Mouse (Mus musculus) spleen, postnatal 36 days (tissue): ENCODE results near the gene Hebp1.

Experiments used
- DNase-seq, 2 experiments: peaks; one replicate each; pipeline ENCODE4 v3.0.0; 2022; ENCODE audit warnings: low spot score in 2 of 2, mixed read lengths in 1 of 2

Hebp1 gene

GRCm38 (mm10) chr6:135197446-135197845 lies 376 bp downstream of the Hebp1 start:
- no peak for DNase-seq

DNA sequence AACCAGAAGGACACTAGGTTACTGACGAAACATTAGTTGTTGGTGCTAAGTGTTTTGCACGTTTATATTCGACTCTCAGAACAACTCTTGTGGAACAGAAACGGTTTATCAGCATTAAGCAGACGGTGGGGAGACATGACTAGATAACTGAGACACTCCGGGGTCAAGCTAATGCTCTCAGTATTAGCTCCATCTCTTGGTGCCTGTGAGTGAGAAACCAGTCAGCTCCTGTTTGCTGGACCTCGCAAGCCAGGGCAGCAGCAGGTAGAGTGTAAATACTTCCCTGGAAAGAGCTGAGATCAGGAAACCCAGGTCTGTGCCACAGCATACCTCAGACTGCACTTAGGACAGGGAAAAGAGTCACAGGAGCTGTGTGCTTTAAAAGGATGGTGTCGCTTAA lies 1.1 kb downstream of the Hebp1 start:
- peak; percentile 45 to 73 for DNase-seq

DNA sequence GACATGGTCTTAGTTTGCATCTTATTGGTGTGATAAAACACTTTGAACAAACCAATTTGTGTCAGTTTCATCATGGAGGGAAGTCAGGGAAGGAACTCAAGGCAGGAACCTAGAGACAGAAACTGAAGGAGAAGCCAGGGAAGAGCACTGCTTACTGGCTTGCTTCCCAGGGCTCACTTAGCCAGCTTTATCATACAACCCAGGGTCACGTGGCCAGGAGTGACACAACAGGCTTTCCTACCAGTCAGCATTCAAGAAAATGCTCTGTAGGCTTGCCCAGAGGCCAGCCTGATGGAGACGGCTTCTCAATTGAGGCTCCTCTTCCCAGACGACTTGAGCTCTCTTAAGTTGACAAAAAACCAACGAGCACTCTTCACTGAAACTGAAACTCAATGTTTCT lies 2.9 kb downstream of the Hebp1 start:
- peak; percentile 24 to 50 for DNase-seq

DNA sequence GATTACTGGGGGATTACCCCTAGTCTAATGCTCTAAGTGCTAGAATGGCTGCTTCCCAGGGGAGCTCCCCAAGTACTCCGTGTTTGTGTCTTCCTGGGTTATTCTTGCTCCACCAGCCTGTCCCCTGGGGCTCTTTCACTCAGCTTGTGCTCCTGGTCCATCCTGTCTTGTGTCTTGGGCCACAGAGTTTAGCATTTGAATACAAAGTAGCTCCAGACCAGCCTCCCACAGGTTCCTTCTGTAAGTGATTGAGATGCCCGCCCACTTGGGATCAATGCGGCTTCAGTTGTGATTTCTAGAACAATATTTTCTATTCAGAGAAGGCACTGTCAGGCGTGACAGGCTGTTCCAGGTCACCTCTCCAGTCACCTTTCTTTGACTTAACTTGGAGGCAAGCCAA lies 4.1 kb downstream of the Hebp1 start:
- DNase-seq: no peak

GRCm38 (mm10) chr6:135192993-135193392 lies 4.8 kb downstream of the Hebp1 start:
- DNase-seq: no peak

DNA sequence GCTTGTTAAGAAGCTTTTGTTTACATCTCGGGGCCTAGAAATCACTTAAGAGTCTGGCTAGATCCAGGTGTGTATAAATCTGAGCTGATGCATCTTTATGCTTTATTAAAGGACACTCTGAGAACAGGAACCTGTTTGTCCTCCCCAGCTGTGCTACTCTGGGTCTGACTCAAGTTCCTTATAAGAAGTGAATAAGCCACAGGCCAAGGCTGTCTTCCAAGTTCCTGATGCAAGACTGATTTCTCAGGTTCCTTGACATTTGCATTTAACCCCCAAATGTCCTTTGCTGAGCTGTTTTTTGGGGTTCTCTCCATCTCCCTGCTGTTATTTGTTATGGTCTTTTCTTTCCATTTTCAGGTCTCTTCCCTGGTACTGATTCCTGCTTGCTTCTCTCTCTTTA lies 5.9 kb downstream of the Hebp1 start:
- no peak for DNase-seq

DNA sequence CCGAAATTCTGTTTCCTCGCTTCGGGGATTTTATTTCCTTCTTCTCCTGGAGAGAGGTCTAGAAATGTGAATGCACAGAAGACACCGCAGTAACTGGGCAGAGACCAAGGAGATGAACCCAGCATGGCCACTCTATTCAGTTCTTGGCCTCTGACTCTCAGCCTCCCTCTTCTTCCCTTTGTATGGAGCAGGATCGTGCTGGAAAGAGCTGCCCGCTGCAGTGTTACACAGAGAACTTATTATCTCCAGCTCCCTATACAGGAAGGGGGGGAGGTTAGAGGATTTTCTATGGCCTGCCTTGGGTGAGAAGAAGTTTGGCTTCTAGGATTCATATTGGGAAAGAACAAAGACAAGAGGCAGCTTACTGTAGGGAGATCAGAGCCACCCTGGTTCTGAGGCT lies 7.7 kb downstream of the Hebp1 start:
- DNase-seq: no peak

DNA sequence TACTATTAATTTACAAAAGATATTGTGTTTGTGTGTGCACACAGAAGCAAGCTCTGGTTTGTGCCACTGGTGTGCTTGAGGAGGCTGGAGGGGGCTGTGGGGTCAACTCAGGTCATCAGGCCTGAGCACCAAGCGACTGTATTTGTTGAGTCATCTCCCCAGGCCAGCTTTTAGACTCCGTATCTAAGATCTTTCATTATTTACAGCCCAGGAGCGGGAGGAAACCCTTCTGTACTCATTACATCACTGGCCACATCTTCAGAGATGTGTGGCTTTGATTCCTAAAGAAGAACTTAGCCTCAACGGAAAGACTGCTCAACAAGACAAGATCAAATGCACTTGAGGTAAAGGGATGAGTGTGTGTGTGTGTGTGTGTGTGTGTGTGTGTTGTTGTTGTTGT lies 9.2 kb downstream of the Hebp1 start:
- DNase-seq: no peak

- no peak for DNase-seq
Measured at GRCm38 (mm10) chr6:135187076-135187917, 10.5 kb downstream of the Hebp1 start.

DNA sequence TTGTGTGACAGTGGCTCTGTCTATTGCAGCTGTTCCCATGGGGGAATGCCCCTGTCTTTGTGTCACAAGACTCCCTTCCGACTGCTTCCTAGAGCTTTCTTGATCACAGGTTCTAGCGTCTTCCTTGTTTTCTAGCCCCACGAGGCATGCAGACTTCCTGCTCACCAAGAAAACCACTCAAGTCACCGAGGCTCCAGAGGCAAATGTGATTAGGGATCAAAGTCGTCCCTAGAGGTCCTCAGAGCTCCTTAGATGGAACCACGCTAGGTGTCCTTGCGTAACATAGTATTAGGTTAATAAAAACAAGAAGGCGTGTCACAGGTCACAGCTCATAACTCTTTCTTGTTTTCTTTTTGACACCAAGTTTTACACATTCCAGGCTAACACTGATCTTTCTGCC lies 13.9 kb downstream of the Hebp1 start:
- DNase-seq: no peak

- DNase-seq: no peak
Measured at GRCm38 (mm10) chr6:135182925-135183324, 14.9 kb downstream of the Hebp1 start.

DNA sequence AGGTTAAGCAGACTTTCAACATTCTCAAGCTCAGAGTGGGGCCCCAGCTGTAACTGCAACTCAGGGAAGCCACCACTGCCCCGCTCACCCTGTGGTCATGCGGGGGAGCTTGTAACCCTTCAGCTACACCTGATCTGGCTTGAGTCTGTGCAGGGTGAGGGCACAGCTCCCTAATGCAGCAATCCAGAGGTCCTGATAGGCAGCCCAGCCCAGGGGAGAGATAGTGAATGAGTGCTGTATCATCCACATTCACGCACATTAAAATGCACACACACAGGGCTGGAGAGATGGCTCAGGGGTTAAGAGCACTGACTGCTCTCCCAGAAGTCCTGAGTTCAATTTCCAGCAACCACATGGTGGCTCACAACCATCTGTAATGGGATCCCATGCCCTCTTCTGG lies 19.2 kb downstream of the Hebp1 start:
- DNase-seq: no peak

DNA sequence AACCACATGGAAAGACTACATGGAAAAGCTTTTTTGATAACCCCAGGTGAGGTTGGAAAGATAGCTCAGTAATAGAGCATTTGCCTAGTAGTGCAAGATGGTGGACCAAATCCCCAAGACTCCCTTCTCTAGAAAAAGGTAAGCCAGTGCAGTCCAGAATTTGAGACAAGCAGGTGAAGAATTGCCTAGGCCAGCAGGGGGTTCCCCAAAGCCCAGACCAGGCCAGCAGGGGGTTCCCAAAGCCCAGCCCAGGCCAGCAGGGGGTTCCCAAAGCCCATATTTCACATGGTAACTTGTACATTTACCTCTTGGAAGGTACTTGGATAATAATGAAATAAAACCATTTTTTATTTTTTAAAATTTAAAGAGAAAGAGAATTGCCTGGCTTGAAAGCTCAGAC lies 20.6 kb downstream of the Hebp1 start:
- DNase-seq: no peak

- DNase-seq: no peak
Measured at GRCm38 (mm10) chr6:135175014-135175413, 22.8 kb downstream of the Hebp1 start.

DNA sequence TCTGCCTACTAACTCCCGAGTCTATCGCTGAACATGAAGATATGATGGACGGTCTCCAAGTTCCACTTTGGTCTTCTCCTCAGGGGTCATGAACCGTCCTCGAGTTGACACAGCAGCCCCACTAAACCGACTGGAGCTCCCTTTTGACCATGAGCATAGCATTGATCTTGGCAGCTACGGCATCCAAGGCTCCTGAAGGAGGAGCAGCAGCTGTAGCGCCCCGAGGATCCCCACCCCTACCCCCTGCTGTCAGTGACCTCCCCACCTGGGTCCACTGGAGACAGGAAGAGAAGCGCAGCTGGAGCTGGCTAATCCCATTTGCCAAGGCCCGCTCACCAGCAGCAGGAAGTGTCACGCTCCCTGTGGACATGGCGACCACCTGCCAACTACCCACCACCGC lies 26.1 kb downstream of the Hebp1 start:
- DNase-seq: no peak

DNA sequence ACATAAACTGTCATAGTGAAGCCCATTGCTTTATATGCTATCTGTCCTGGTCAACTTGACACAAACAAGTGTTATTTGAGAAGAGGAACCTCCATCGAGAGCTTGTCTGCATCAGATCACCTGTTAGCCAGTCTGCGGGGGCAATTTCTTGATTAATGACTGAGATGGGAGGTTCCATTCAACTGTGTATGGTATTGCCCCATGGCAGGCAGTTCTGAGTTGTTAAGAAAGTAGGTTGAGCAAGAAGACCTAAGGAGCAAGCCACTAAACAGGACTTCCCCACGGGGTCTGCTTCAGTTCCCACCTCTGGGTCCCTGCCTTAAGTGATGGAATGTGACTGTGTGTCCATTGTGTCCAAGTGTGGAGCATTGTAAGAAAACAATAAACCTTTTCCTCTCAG lies 28.6 kb downstream of the Hebp1 start:
- DNase-seq: no peak

GRCm38 (mm10) chr6:135168471-135168870 lies 29.4 kb downstream of the Hebp1 start:
- DNase-seq: peak; percentile 51 to 61

GRCm38 (mm10) chr6:135167380-135168311 lies 30.2 kb downstream of the Hebp1 start:
- peak; percentile 78 to 87 for DNase-seq

GRCm38 (mm10) chr6:135166712-135167111 lies 31.1 kb downstream of the Hebp1 start:
- peak in 1 of 2 experiments; percentile 19 for DNase-seq

DNA sequence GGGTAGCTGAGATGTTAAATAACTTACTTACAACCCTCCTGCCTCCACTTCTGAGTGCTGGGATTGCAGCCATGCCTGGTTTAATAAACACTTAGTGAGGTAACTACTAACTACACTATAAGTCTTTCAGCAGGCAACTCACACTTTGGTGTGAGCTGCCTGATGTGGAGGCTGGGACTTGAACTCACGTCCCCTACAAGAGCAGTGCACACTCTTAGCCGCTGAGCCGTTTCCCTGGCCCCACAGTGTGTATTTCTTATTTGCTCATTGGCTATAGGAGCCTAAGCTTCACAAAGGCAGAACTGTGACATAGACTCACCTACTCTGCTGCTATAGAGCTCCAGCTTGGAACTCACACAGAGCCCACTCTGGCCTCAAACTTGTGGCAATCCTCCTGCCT lies 31.6 kb downstream of the Hebp1 start:
- DNase-seq: no peak

GRCm38 (mm10) chr6:135165706-135166105 lies 32.1 kb downstream of the Hebp1 start:
- peak; percentile 17 to 60 for DNase-seq

DNA sequence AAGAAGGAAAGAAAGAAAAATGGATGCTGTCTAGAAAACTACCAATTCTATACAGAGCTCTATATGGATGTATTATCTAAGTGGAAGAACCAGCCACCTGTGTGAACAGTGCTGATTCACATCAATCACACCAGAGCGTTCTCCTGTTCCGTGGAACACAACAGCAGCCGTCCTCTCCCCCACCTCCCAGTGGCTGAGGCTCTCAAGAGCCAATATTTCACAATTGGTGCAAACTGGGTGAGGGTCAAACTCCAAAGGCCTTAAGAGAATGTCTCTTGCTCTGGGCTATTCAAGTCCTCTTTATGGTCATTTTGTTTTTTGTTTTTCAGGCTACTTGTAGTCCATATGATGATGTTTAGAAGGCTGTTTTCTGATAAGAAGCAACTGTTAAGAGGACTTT lies 32.6 kb downstream of the Hebp1 start:
- DNase-seq: no peak

- DNase-seq: no peak
Measured at GRCm38 (mm10) chr6:135162861-135163260, 35.0 kb downstream of the Hebp1 start.
